Mouse (Mus musculus): Measurements from ENCODE around the gene Rnf31. TPM values are rescaled to one million over a fixed set of nuclear protein-coding genes. Genes with fewer than 3 reads are reported as not detected.

Gene Rnf31
- total RNA-seq, 2 experiments from 2014 or later, result 29.1 to 35.0 TPM

DNA sequence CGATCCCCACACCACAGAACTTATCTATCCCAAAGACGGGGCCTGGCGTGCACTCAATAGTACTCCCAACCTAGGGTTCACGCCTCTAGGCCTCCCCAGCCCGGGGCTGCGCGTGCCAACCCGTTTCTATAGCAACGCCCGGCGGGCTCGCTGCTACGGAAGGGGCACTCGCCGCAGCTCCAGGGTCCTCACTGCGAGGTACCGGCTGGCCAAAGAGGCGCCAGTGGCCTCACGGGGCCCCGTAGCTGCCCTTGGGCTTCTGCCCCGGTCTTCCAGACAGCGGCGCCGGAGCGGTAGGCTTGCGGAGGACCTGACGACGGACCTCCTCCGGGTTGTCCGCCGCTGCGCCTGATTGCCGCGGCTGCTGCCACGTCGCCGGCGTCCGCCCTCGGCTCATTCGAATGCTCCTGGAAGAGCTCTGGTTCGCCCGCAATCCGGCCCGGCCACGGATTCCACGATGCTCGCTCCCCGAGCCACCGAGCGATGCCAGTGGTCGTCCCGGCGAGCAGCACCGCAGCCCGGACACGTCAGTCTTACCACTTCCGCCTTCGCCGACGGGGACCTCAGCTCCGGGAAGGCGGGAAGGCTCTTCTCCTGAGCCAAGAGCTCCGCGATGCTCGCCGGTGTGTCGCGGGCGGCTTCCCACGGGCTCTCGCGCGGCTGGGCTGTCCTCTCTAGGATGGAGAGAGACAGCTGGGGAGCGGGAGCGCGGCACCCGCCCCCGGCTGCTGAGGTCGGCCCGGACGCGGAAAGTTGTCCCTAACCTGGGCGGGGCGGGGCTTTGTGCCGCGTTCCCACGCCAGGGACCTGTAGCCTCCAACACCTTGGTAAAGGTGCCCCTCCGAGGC is 51.8 kb downstream of the Rnf31 start, which contains the start of gene Tm9sf1:
Gene Tm9sf1, minus strand, starts transcription at position 747 of the 848 bp plus-strand sequence.
- intact Hi-C loops (cut with DNase I), result loop anchor here (2.0 kb wide), 1 partner anchor 14 kb away; no protein-coding TSS in a partner anchor
- DNase-seq, result peak; percentile 87 to 98

GRCm38 (mm10) chr14:55644261-55644888 is 52.9 kb downstream of the Rnf31 start:
- DNase-seq, result peak in 1 of 2 experiments; percentile 24
- intact Hi-C loops (cut with DNase I), result no loop called here

GRCm38 (mm10) chr14:55649884-55650283 is 58.4 kb downstream of the Rnf31 start, which contains the start of gene Tssk4:
Gene Tssk4 (plus strand): TSS chr14:55650184.
- DNase-seq, result no peak
- intact Hi-C loops (cut with DNase I), result no loop called here

DNA sequence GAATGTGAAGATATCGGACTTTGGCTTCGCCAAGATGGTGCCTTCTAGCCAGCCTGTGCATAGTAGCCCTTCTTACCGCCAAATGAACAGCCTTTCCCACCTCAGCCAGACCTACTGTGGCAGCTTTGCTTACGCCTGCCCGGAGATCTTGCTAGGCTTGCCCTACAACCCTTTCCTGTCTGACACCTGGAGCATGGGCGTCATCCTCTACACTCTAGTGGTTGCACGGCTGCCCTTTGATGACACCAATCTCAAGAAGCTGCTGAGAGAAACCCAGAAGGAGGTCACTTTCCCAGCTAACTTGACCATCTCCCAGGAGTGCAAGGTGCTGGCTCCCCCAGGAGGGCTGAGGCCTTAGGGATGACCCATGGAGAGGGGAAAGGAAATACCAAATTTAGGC is 60.0 kb downstream of the Rnf31 start:
- DNase-seq, result no peak
- intact Hi-C loops (cut with DNase I), result no loop called here

Other genes starting within 250 kb of the Rnf31 start
- 100 to 1,000 TPM; 118 to 130 TPM for gene Dhrs4, start 113.0 kb upstream of the Rnf31 start, total RNA-seq (2021)
- gene Carmil3, start 101.1 kb upstream of the Rnf31 start, total RNA-seq (2021), result 1 to 10 TPM; 3.1 to 3.2 TPM
- not detected for gene Cpne6, start 81.3 kb upstream of the Rnf31 start, total RNA-seq (2021)
- gene Nrl, start 66.7 kb upstream of the Rnf31 start, total RNA-seq (2021), result not detected
- gene Pck2, start 51.4 kb upstream of the Rnf31 start, total RNA-seq (2021), result 10 to 100 TPM; 12.9 to 13.2 TPM
- 100 to 1,000 TPM; 138 to 148 TPM for gene Dcaf11, start 31.7 kb upstream of the Rnf31 start, total RNA-seq (2021)
- not detected for gene A730061H03Rik, start 31.3 kb upstream of the Rnf31 start, total RNA-seq (2021)
- 100 to 1,000 TPM; 188 to 200 TPM for gene Fitm1, start 16.1 kb upstream of the Rnf31 start, total RNA-seq (2021)
- gene Psme1, start 13.6 kb upstream of the Rnf31 start, total RNA-seq (2021), result 100 to 1,000 TPM; 250 to 298 TPM
- gene Emc9, start 6.4 kb upstream of the Rnf31 start, total RNA-seq (2021), result 10 to 100 TPM; 59.7 to 63.2 TPM
- 100 to 1,000 TPM; 103 to 107 TPM for gene Psme2, start 595 bp upstream of the Rnf31 start, total RNA-seq (2021)
- gene Irf9, start 11.9 kb downstream of the Rnf31 start, total RNA-seq (2021), result 10 to 100 TPM; 10.6 to 17.7 TPM
- under 1 TPM; 0.11 to 0.19 TPM for gene Rec8, start 26.3 kb downstream of the Rnf31 start, total RNA-seq (2021)
- gene Ipo4, start 44.2 kb downstream of the Rnf31 start, total RNA-seq (2021), result 10 to 100 TPM; 54.1 to 62.7 TPM
- 1 to 10 TPM; 3.0 to 3.7 TPM for gene Gm49378, start 46.2 kb downstream of the Rnf31 start, total RNA-seq (2021)
- 10 to 100 TPM; 38.3 to 42.1 TPM for gene Tm9sf1, start 52.1 kb downstream of the Rnf31 start, total RNA-seq (2021)
- gene Tssk4, start 58.5 kb downstream of the Rnf31 start, total RNA-seq (2021), result under 1 TPM; 0.51 to 0.61 TPM
- 10 to 100 TPM; 42.6 to 57.7 TPM for gene Mdp1, start 68.8 kb downstream of the Rnf31 start, total RNA-seq (2021)
- 10 to 100 TPM; 10.8 to 11.0 TPM for gene Gmpr2, start 80.2 kb downstream of the Rnf31 start, total RNA-seq (2021)
- gene Nedd8, start 80.4 kb downstream of the Rnf31 start, total RNA-seq (2021), result 100 to 1,000 TPM; 242 to 257 TPM
- 10 to 100 TPM in 1 of 2 experiments, 1 to 10 TPM in 1; 10.0 to 12.9 TPM for gene Tinf2, start 90.1 kb downstream of the Rnf31 start, total RNA-seq (2021)
- under 1 TPM; 0.31 to 0.33 TPM for gene Tgm1, start 122.2 kb downstream of the Rnf31 start, total RNA-seq (2021)
- 10 to 100 TPM; 12.7 to 13.3 TPM for gene Rabggta, start 130.6 kb downstream of the Rnf31 start, total RNA-seq (2021)
- gene Dhrs1, start 154.0 kb downstream of the Rnf31 start, total RNA-seq (2021), result 10 to 100 TPM; 41.3 to 44.2 TPM
- gene Nop9, start 154.0 kb downstream of the Rnf31 start, total RNA-seq (2021), result 10 to 100 TPM in 1 of 2 experiments, 1 to 10 TPM in 1; 8.4 to 12.8 TPM
- 1 to 10 TPM in 1 of 2 experiments, under 1 TPM in 1; 0.64 to 1.6 TPM for gene Cideb, start 166.8 kb downstream of the Rnf31 start, total RNA-seq (2021)
- gene Ltb4r2, start 169.7 kb downstream of the Rnf31 start, total RNA-seq (2021), result under 1 TPM in 1 of 2 experiments, not detected in 1; 0.19 TPM
- gene Ltb4r1, start 174.3 kb downstream of the Rnf31 start, total RNA-seq (2021), result under 1 TPM in 1 of 2 experiments, not detected in 1; 0.24 TPM
- gene Adcy4, start 192.4 kb downstream of the Rnf31 start, total RNA-seq (2021), result 10 to 100 TPM; 18.0 to 21.0 TPM
- 1 to 10 TPM; 3.0 to 5.1 TPM for gene Ripk3, start 197.2 kb downstream of the Rnf31 start, total RNA-seq (2021)
- gene Nfatc4, start 231.4 kb downstream of the Rnf31 start, total RNA-seq (2021), result 1 to 10 TPM; 5.0 to 5.1 TPM

Data from heart, postnatal 36 days (tissue).